12 mouse cellular contexts compared by ENCODE assay signal in genomic region chr16:24566277-24566676, GRCm38 (mm10).
DNase-seq lines count a peak whose midpoint lies in the region; ATAC-seq and TF ChIP-seq lines count a peak whose summit lies in the region.
"Had no signal": no experiment of that assay in that cellular context is flagged by ENCODE, and none has a peak within 500 bp of the region (broad histone marks: within the 10 kb centered on the region; RNA-seq: fewer than 3 reads in every experiment).

No protein-coding gene starts in this region.

- no peak overlapping the region for H3K27ac ChIP-seq in kidney, adult 2 months (ENCODE audit: insufficient read depth, low read depth, low read length)
- H3K27ac ChIP-seq in heart, postnatal 0 days (ENCODE audit: low read depth), result peak overlapping the region; percentile 7; the same call in 1 of the 2 replicates
- H3K27ac ChIP-seq: hindbrain, embryonic 12.5 days had no signal

- DNase-seq in kidney, adult 2 months, result peak; percentile 30
- DNase-seq in kidney, adult 9 months, result no peak
- DNase-seq in ZHBTc4 (ENCODE audit: low read depth, low spot score), result peak; percentile 97
- peak; percentile 64 for DNase-seq in heart, postnatal 0 days (ENCODE audit: low spot score)
- peak; percentile 56 for DNase-seq in lung, postnatal 36 days
- no peak for DNase-seq in layer of hippocampus, adult 8-10 months (ENCODE audit: low spot score in 2 of 2)
- DNase-seq in adrenal gland, postnatal 36 days, result no peak
- DNase-seq in layer of hippocampus, postnatal 36 days, result no peak
- DNase-seq: cerebellum, postnatal 36 days; thymus, postnatal 14 days had no signal

- TF ChIP-seq EP300 in heart, postnatal 0 days (IDR thresholded peaks at IDR 0.05; ENCODE audit: low read depth), result no peak

- H3K27me3 ChIP-seq in kidney, adult 2 months (replicated peaks; ENCODE audit: control insufficient read depth, insufficient read depth, low read length), result no peaks in the 10 kb centered on the region
- H3K27me3 ChIP-seq in heart, postnatal 0 days (ENCODE audit: control insufficient read depth, insufficient read depth, low read length), result no peaks in the 10 kb centered on the region
- H3K27me3 ChIP-seq: hindbrain, embryonic 12.5 days had no signal

- H3K9me3 ChIP-seq in heart, postnatal 0 days (replicated peaks; ENCODE audit: control insufficient read depth, low read length), result no peaks in the 10 kb centered on the region
- H3K9me3 ChIP-seq: hindbrain, embryonic 12.5 days had no signal

- no peak for TF ChIP-seq CTCF in kidney, adult 2 months (conservative IDR thresholded peaks at IDR 0.05; ENCODE audit: insufficient read depth, insufficient read length, low read depth, low read length)
- no peak for TF ChIP-seq CTCF in heart, postnatal 0 days (IDR thresholded peaks at IDR 0.05; ENCODE audit: low read depth)

- H3K4me2 ChIP-seq in heart, postnatal 0 days (ENCODE audit: low read depth, low read length), result no peak overlapping the region
- H3K4me2 ChIP-seq: hindbrain, embryonic 12.5 days had no signal

- TF ChIP-seq POLR2A in kidney, adult 2 months (IDR thresholded peaks at IDR 0.05; ENCODE audit: low read depth, low read length), result no peak

- H3K4me3 ChIP-seq in kidney, adult 2 months (ENCODE audit: insufficient read depth, low read depth, low read length), result no peak overlapping the region
- H3K4me3 ChIP-seq in heart, postnatal 0 days (ENCODE audit: low read depth, low read length), result no peak overlapping the region
- H3K4me3 ChIP-seq: hindbrain, embryonic 12.5 days had no signal

- no peak overlapping the region for H3K9ac ChIP-seq in heart, postnatal 0 days (replicated peaks; ENCODE audit: low read depth, low read length)
- H3K9ac ChIP-seq: hindbrain, embryonic 12.5 days had no signal

- peak; percentile 71 for ATAC-seq in heart, postnatal 0 days (ENCODE audit: insufficient read depth, low read depth)

- H3K4me1 ChIP-seq in kidney, adult 2 months (ENCODE audit: control insufficient read depth, insufficient read depth, low read length), result peaks cover 9% of the 10 kb centered on the region; the same call in 1 of the 2 replicates
- H3K4me1 ChIP-seq in heart, postnatal 0 days (ENCODE audit: control insufficient read depth, insufficient read depth), result peaks cover 29% of the 10 kb centered on the region

- WGBS in kidney, adult 2 months, result 72% methylated on average over 3 of the region's 3 CpGs
- 11% methylated on average over 3 of the region's 3 CpGs for WGBS in heart, postnatal 0 days

- H3K36me3 ChIP-seq in kidney, adult 2 months (ENCODE audit: control insufficient read depth, insufficient read depth, low read length), result no peaks in the 10 kb centered on the region
- no peaks in the 10 kb centered on the region for H3K36me3 ChIP-seq in heart, postnatal 0 days (replicated peaks; ENCODE audit: control insufficient read depth, insufficient read depth, low read length)
- H3K36me3 ChIP-seq: G1E; hindbrain, embryonic 12.5 days had no signal

Comparison
In these comparisons a context has a peak if more than half of its experiments do, and no peak if none do; other contexts are left out.
1. DNase-seq: peak in kidney, adult 2 months (single experiment), ZHBTc4 (single experiment), heart, postnatal 0 days (single experiment) and lung, postnatal 36 days (single experiment); none in kidney, adult 9 months (single experiment), layer of hippocampus, adult 8-10 months (0 of 2), adrenal gland, postnatal 36 days (0 of 2) and layer of hippocampus, postnatal 36 days (0 of 2).